Mouse (Mus musculus): ENCODE results near the gene Dedd. TPM values are rescaled to one million over a fixed set of nuclear protein-coding genes. Genes with fewer than 3 reads are reported as not detected.

Dedd gene
- total RNA-seq, 2 experiments from 2014 or later: 40.4 to 40.9 TPM

DNA sequence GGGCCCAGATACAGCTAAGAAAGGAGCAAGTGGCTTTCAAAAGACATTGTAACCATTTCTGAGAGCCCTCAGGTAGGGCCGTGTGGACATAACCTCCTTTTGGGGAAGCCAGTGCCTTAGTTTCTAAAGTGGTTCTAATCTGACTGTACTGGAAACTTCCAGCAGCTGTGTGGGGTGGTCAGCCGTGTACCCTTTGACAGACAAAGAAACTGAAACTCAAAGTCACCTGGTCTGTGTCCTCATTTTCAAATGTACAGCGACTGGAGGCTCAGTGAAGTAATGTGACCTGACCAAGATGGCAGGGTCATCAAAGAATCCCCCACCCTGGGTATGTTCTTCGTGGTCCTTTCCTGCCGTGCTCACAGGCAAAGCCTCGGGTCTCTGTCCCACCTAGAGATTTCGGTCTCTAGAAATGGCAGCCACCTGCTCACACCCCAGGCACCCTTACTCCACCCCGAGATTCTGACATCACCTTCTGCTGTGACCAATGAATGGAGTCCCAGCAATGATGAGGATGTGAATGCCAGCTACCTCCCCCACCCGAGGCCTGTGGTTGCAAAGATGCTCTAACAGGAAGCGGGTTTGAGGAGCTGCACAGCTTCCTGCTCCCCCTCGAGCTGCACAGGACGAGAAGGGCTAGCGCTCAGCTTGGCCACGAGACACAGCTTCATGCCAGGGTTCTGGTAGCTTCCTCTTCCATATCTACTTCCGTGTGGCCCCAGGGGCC, 59.6 kb downstream of the Dedd start, which contains the start of gene Arhgap30:
Gene Arhgap30 (plus strand): TSS at position 579 of the 727 bp plus-strand sequence.
- Histone ChIP-seq H3K27ac (no peak within 1 kb of the TSS), H3K4me3 (no peak within 1 kb of the TSS)
- intact Hi-C loops (cut with DNase I): no loop called here
- no peak for DNase-seq (ENCODE audit: extremely low spot score in 1 of 2, low spot score in 2 of 2)
- no peak for TF ChIP-seq CTCF (IDR thresholded peaks at IDR 0.05)

DNA sequence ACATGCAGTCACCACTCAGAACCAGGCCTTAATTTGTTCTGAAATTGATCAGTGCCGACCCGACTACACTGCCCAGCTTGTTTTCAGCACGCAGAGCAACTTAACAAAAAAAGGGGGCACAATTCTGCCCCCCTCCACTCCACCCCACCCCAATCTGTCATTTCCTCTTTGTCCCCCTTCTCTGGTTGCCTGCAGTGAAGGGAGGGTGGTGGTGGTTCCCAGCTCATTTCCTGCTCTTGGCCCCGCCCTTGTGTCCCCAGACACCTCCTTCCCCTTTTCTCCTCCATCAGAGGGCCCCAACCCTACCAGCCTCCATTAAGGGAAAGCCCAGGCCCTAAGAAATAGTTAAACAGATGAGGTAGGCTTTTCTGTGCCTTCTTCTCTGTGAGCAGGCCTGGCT, 61.2 kb downstream of the Dedd start:
- intact Hi-C loops (cut with DNase I): no loop called here
- DNase-seq (ENCODE audit: extremely low spot score in 1 of 2, low spot score in 2 of 2): no peak
- no peak overlapping the region for H3K4me3 ChIP-seq
- H3K27ac ChIP-seq: no peak overlapping the region
- no peak for TF ChIP-seq CTCF (IDR thresholded peaks at IDR 0.05)

Other genes with a start within 250 kb of the Dedd start
- 1 to 10 TPM in 1 of 2 experiments, not detected in 1; 1.5 TPM for gene Cfap126, start 215.2 kb upstream of the Dedd start, total RNA-seq (2021)
- 100 to 1,000 TPM; 194 to 195 TPM for gene Sdhc, start 178.5 kb upstream of the Dedd start, total RNA-seq (2021)
- gene Mpz, start 178.4 kb upstream of the Dedd start, total RNA-seq (2021): not detected
- 100 to 1,000 TPM in 1 of 2 experiments, 10 to 100 TPM in 1; 76.7 to 113 TPM for gene Pcp4l1, start 132.9 kb upstream of the Dedd start, total RNA-seq (2021)
- under 1 TPM; 0.19 to 0.23 TPM for gene Nr1i3, start 115.2 kb upstream of the Dedd start, total RNA-seq (2021)
- 10 to 100 TPM; 86.4 to 91.2 TPM for gene Tomm40l, start 106.6 kb upstream of the Dedd start, total RNA-seq (2021)
- 1 to 10 TPM; 1.5 to 2.2 TPM for gene Apoa2, start 104.1 kb upstream of the Dedd start, total RNA-seq (2021)
- gene Fcer1g, start 94.8 kb upstream of the Dedd start, total RNA-seq (2021): 10 to 100 TPM; 12.6 to 14.4 TPM
- gene Adamts4, start 78.7 kb upstream of the Dedd start, total RNA-seq (2021): 1 to 10 TPM; 6.7 to 8.6 TPM
- 100 to 1,000 TPM; 267 to 272 TPM for gene Ndufs2, start 77.8 kb upstream of the Dedd start, total RNA-seq (2021)
- 10 to 100 TPM; 57.0 to 69.2 TPM for gene B4galt3, start 58.8 kb upstream of the Dedd start, total RNA-seq (2021)
- 10 to 100 TPM; 26.0 to 32.1 TPM for gene Ppox, start 48.0 kb upstream of the Dedd start, total RNA-seq (2021)
- gene Usp21, start 41.2 kb upstream of the Dedd start, total RNA-seq (2021): 10 to 100 TPM; 59.8 to 65.7 TPM
- 100 to 1,000 TPM; 101 to 108 TPM for gene Ufc1, start 34.1 kb upstream of the Dedd start, total RNA-seq (2021)
- gene Nit1, start 16.5 kb downstream of the Dedd start, total RNA-seq (2021): 10 to 100 TPM; 43.3 to 44.3 TPM
- gene Pfdn2, start 16.5 kb downstream of the Dedd start, total RNA-seq (2021): 100 to 1,000 TPM; 186 to 191 TPM
- 1 to 10 TPM; 6.2 to 7.1 TPM for gene Klhdc9, start 31.7 kb downstream of the Dedd start, total RNA-seq (2021)
- gene Nectin4, start 41.0 kb downstream of the Dedd start, total RNA-seq (2021): 1 to 10 TPM; 3.0 to 3.1 TPM
- 1 to 10 TPM; 2.0 to 2.2 TPM for gene Arhgap30, start 59.8 kb downstream of the Dedd start, total RNA-seq (2021)
- 100 to 1,000 TPM in 1 of 2 experiments, 10 to 100 TPM in 1; 99.7 to 106 TPM for gene Usf1, start 82.2 kb downstream of the Dedd start, total RNA-seq (2021)
- gene Tstd1, start 89.7 kb downstream of the Dedd start, total RNA-seq (2021): 1 to 10 TPM; 2.9 to 4.3 TPM
- 1 to 10 TPM; 4.9 to 6.2 TPM for gene F11r, start 108.4 kb downstream of the Dedd start, total RNA-seq (2021)
- gene Alyref2, start 174.3 kb downstream of the Dedd start, total RNA-seq (2021): 1 to 10 TPM; 4.9 to 5.4 TPM
- gene Itln1, start 206.1 kb downstream of the Dedd start, total RNA-seq (2021): not detected
- not detected for gene Cd244a, start 230.0 kb downstream of the Dedd start, total RNA-seq (2021)

Measured in left cerebral cortex, adult 2 months (tissue).